Mouse (Mus musculus) liver, embryonic 12.5 days (tissue): ENCODE measurements around the gene Epha8. TPM values are rescaled to one million over a fixed set of nuclear protein-coding genes. Genes with fewer than 3 reads are reported as not detected.

Experiments used
- ATAC-seq: fragments of 200-750 bp; cut with Nextera tagmentation; 2 replicates; pipeline ENCODE4 v1.8.0; 2017; ENCODE audit warnings: moderate number of reproducible peaks, mild to moderate bottlenecking, moderate library complexity
- H3K27ac ChIP-seq: fragments of 300-500 bp; sonication (generic); 2 replicates; pipeline ENCODE4 v1.5.1; 2016; ENCODE audit warnings: mild to moderate bottlenecking
- H3K27me3 ChIP-seq: fragments of 300-500 bp; sonication (generic); replicated peaks from 2 replicates; pipeline ENCODE4 v1.6.1; 2016; ENCODE audit warnings: mild to moderate bottlenecking, moderate library complexity
- H3K36me3 ChIP-seq: fragments of 300-500 bp; sonication (generic); 2 replicates; pipeline ENCODE4 v1.6.1; 2016; ENCODE audit warnings: mild to moderate bottlenecking, moderate library complexity
- H3K4me1 ChIP-seq: fragments of 300-500 bp; sonication (generic); 2 replicates; pipeline ENCODE4 v1.6.1; 2016
- H3K4me2 ChIP-seq: fragments of 300-500 bp; sonication (generic); 2 replicates; pipeline ENCODE4 v1.6.1; 2016; ENCODE audit warnings: mild to moderate bottlenecking, moderate library complexity
- H3K4me3 ChIP-seq: fragments of 300-500 bp; sonication (generic); 2 replicates; pipeline ENCODE4 v1.5.1; 2016; ENCODE audit warnings: mild to moderate bottlenecking, moderate library complexity
- H3K9ac ChIP-seq: fragments of 300-500 bp; sonication (generic); 2 replicates; pipeline ENCODE4 v1.6.1; 2016; ENCODE audit warnings: mild to moderate bottlenecking, moderate library complexity
- H3K9me3 ChIP-seq: fragments of 300-500 bp; sonication (generic); replicated peaks from 2 replicates; pipeline ENCODE4 v1.6.1; 2016; ENCODE audit warnings: mild to moderate bottlenecking, moderate library complexity
- WGBS: fragments of 180-500 bp; shearing (Covaris S2); methylation state at CpG from one replicate; pipeline ENCODE4 v1.1.7; 2016; ENCODE audit not compliant: insufficient replicate concordance; 5-methylcytosine and 5-hydroxymethylcytosine counted together
- polyA plus RNA-seq: library from polyadenylated mRNA; unstranded; fragments of >200 nt; fragmentation: Nextera tagmentation; extraction: Ambion mirVana; gene quantifications from 2 replicates; pipeline ENCODE4 v1.2.1, GENCODE M21; 2016

Epha8 gene
- polyA plus RNA-seq, 1 experiment from 2014 or later, result 0.11 TPM

GRCm38 (mm10) chr4:136969503-136970276, 13.1 kb upstream of the Epha8 start:
- H3K4me2 ChIP-seq, result no peak overlapping the region
- no peaks in the 10 kb centered on the region for H3K4me1 ChIP-seq
- 26% methylated on average over 16 of the region's 16 CpGs for WGBS
- no peak overlapping the region for H3K9ac ChIP-seq
- no peaks in the 10 kb centered on the region for H3K36me3 ChIP-seq
- H3K4me3 ChIP-seq, result no peak overlapping the region
- no peaks in the 10 kb centered on the region for H3K9me3 ChIP-seq
- H3K27ac ChIP-seq, result no peak overlapping the region
- peaks cover 95% of the 10 kb centered on the region for H3K27me3 ChIP-seq
- ATAC-seq, result no peak

GRCm38 (mm10) chr4:136969096-136969495, 12.5 kb upstream of the Epha8 start:
- no peak overlapping the region for H3K9ac ChIP-seq
- ATAC-seq, result no peak
- H3K4me2 ChIP-seq, result no peak overlapping the region
- H3K27me3 ChIP-seq, result peaks cover 98% of the 10 kb centered on the region
- no peak overlapping the region for H3K27ac ChIP-seq
- no peaks in the 10 kb centered on the region for H3K4me1 ChIP-seq
- H3K36me3 ChIP-seq, result no peaks in the 10 kb centered on the region
- no peaks in the 10 kb centered on the region for H3K9me3 ChIP-seq
- no peak overlapping the region for H3K4me3 ChIP-seq
- 35% methylated on average over 8 of the region's 8 CpGs for WGBS

- 39% methylated on average over 9 of the region's 9 CpGs for WGBS
- no peaks in the 10 kb centered on the region for H3K9me3 ChIP-seq
- H3K27ac ChIP-seq, result no peak overlapping the region
- no peak overlapping the region for H3K9ac ChIP-seq
- H3K4me3 ChIP-seq, result no peak overlapping the region
- no peak for ATAC-seq
- H3K36me3 ChIP-seq, result no peaks in the 10 kb centered on the region
- no peaks in the 10 kb centered on the region for H3K4me1 ChIP-seq
- peaks cover 99% of the 10 kb centered on the region for H3K27me3 ChIP-seq
- H3K4me2 ChIP-seq, result no peak overlapping the region
These were observed 10.9 kb upstream of the Epha8 start for GRCm38 (mm10) chr4:136967511-136967910.

DNA sequence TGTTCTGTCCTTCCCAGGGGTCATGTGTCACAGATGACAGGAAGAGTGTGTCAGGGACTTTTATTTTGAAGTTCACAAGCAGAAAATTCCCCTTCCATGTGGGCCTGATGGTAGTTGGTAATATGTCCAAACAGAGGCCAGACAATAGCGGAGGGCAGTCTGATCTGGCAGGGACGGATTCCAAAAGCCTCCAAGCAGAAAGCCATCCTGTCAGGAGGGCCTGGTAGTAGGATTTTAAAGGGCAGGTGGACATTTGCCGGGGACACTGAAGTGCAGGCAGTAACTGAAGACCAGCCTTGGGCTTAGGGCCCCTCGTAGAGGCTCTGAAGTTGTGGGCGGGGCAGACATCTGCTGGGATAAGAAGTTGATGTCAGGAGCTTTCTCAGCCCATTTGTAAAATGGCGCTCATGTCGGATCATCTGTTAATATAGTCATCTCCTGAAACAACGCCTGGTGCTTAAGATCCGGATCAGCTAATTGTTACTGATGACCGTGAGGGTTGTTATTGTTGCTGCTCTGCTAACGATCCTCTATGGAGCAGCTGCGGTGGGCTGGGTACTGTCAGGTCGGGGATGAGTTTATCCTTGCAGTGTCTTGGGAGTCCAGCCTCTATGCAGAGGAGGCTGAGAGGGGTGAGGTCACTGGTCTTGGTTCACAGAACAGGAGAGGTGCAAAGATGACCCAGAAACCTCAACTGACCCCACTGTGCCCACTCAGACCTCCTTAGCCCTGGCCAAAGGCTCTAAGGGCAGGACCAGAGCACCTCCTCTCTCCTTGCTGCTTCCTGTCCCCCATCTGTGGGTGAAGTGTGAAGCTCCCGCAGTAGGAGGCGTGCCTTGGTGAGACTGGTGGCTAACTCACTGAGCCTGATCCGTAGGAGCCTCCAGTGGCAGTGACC, 10.1 kb upstream of the Epha8 start:
- no peak overlapping the region for H3K4me3 ChIP-seq
- H3K4me2 ChIP-seq, result no peak overlapping the region
- 40% methylated on average over 16 of the region's 16 CpGs for WGBS
- H3K4me1 ChIP-seq, result no peaks in the 10 kb centered on the region
- peaks cover 96% of the 10 kb centered on the region for H3K27me3 ChIP-seq
- no peaks in the 10 kb centered on the region for H3K9me3 ChIP-seq
- H3K36me3 ChIP-seq, result no peaks in the 10 kb centered on the region
- H3K27ac ChIP-seq, result no peak overlapping the region
- no peak for ATAC-seq
- H3K9ac ChIP-seq, result no peak overlapping the region

DNA sequence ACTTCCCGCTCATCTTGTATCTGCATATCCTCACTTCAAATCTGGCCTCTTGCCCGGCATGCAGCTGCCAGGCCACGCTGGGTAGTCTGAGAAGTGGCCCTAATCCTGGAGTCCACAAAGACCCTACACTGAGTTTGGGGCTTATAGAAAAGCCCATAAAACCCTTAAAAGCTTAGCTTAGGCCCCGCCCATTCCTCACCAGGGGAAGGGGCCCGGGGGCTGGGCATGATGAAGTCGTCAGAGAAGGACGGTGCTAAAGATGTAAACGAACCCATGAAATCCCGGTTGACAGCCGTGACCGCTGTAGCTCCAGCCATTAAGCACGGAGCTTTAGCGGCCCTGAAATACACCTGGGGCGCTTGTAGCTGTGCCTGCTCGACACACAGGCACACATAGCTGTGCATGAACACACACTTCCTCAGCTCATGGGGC, 8.4 kb upstream of the Epha8 start:
- Histone ChIP-seq H3K9ac (no peak overlapping the region), H3K4me2 (no peak overlapping the region), H3K36me3 (no peaks in the 10 kb centered on the region), H3K27me3 (peaks cover 96% of the 10 kb centered on the region), H3K27ac (no peak overlapping the region), H3K9me3 (no peaks in the 10 kb centered on the region), H3K4me3 (no peak overlapping the region), H3K4me1 (no peaks in the 10 kb centered on the region)
- 30% methylated on average over 15 of the region's 15 CpGs for WGBS
- no peak for ATAC-seq

DNA sequence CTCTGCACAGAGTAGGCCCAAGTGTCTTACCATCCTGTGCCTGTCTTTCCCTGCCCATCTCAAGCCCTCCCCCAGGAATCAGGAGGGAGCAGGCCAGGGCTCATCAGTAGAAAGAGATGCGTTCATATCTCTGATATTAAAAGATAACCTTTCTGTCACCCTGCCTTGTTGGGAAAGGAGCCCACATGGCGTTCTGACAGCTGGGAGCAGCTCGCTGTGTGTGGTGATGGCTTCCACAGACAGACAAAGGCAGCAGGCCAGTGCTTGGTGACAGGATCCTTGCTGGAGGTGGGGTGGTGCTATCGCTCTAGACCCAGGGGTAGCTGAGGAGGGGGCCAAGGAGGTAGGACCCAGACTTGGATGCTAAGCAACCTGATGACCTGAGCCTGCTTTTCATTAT, 5.8 kb upstream of the Epha8 start:
- Histone ChIP-seq H3K9me3 (no peaks in the 10 kb centered on the region), H3K9ac (no peak overlapping the region), H3K36me3 (no peaks in the 10 kb centered on the region), H3K4me3 (no peak overlapping the region), H3K4me1 (no peaks in the 10 kb centered on the region), H3K27me3 (peaks cover 95% of the 10 kb centered on the region), H3K27ac (no peak overlapping the region), H3K4me2 (no peak overlapping the region)
- 48% methylated on average over 4 of the region's 4 CpGs for WGBS
- ATAC-seq, result no peak

- peak; percentile 63 for ATAC-seq
- Histone ChIP-seq H3K4me3 (no peak overlapping the region), H3K9me3 (no peaks in the 10 kb centered on the region), H3K4me1 (0 out of 2 replicates have a peak, but pooled peaks cover 3% of the 10 kb centered on the region), H3K27me3 (peaks cover 95% of the 10 kb centered on the region), H3K36me3 (no peaks in the 10 kb centered on the region), H3K9ac (no peak overlapping the region), H3K4me2 (no peak overlapping the region), H3K27ac (no peak overlapping the region)
- 43% methylated on average over 4 of the region's 4 CpGs for WGBS
These were observed 5.1 kb upstream of the Epha8 start for GRCm38 (mm10) chr4:136961642-136962285.

GRCm38 (mm10) chr4:136960581-136960980, 4.0 kb upstream of the Epha8 start:
- Histone ChIP-seq H3K27me3 (peaks cover 95% of the 10 kb centered on the region), H3K4me2 (no peak overlapping the region), H3K9ac (no peak overlapping the region), H3K36me3 (no peaks in the 10 kb centered on the region), H3K4me1 (0 out of 2 replicates have a peak, but pooled peaks cover 3% of the 10 kb centered on the region), H3K9me3 (no peaks in the 10 kb centered on the region), H3K4me3 (no peak overlapping the region), H3K27ac (no peak overlapping the region)
- WGBS, result 58% methylated on average over 9 of the region's 9 CpGs
- ATAC-seq, result no peak

DNA sequence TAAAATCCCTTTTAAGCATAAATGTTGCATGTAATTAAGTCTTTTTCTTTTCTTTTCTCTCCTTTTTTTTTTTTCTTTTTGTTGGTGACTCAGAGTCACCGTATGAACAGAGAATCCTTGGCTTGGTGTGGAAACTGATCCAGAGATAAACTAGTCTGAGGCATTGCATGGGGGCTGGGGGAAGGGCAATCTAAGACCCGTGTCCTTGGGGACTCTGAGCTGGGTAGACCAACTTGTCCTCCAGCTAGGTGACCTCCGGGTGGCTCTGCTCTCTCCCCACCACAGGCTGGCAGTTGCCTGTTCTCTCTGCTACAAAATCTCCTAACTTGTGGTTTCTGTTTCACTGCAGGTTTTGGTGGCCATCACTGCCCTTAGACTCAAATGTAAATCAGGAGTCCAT, 3.5 kb upstream of the Epha8 start:
- H3K9ac ChIP-seq, result no peak overlapping the region
- 31% methylated on average over 3 of the region's 3 CpGs for WGBS
- no peak overlapping the region for H3K4me2 ChIP-seq

DNA sequence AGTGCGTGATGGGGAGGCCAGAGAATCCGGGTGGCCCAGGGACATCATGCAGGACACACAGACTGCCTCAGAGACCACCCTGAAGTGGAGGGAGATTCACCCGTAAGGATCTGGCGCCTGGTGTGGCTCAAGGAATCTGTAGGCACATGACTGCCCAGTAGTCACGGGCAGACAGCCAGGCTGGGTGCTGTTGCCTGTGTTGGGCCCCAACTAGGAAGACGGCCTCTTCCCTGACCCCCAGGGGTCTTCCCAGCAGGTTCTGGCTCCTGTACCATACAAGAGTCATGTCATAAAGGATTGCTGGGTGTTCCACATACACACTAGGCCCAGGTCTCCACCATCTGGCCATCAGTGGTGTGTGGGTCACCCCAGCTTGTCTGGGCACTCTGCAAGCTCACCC, 2.1 kb downstream of the Epha8 start:
- 61% methylated on average over 6 of the region's 6 CpGs for WGBS
- H3K9ac ChIP-seq, result no peak overlapping the region
- peaks cover 84% of the 10 kb centered on the region for H3K27me3 ChIP-seq
- no peak overlapping the region for H3K4me3 ChIP-seq
- no peak overlapping the region for H3K27ac ChIP-seq
- H3K9me3 ChIP-seq, result no peaks in the 10 kb centered on the region
- 0 out of 2 replicates have a peak, but pooled peaks cover 3% of the 10 kb centered on the region for H3K4me1 ChIP-seq
- H3K4me2 ChIP-seq, result no peak overlapping the region
- H3K36me3 ChIP-seq, result no peaks in the 10 kb centered on the region
- no peak for ATAC-seq

More for the DNA sequence above, 3.5 kb upstream of the Epha8 start:
- ATAC-seq, result no peak
- H3K9me3 ChIP-seq, result no peaks in the 10 kb centered on the region
- peaks cover 95% of the 10 kb centered on the region for H3K27me3 ChIP-seq
- H3K4me3 ChIP-seq, result no peak overlapping the region
- no peak overlapping the region for H3K27ac ChIP-seq
- H3K36me3 ChIP-seq, result no peaks in the 10 kb centered on the region
- H3K4me1 ChIP-seq, result 0 out of 2 replicates have a peak, but pooled peaks cover 3% of the 10 kb centered on the region

- H3K9ac ChIP-seq, result no peak overlapping the region
- H3K4me3 ChIP-seq, result no peak overlapping the region
- no peaks in the 10 kb centered on the region for H3K4me1 ChIP-seq
- no peaks in the 10 kb centered on the region for H3K9me3 ChIP-seq
- H3K4me2 ChIP-seq, result no peak overlapping the region
- no peak for ATAC-seq
- H3K27me3 ChIP-seq, result peaks cover 85% of the 10 kb centered on the region
- H3K36me3 ChIP-seq, result no peaks in the 10 kb centered on the region
- H3K27ac ChIP-seq, result no peak overlapping the region
- WGBS, result 37% methylated on average over 10 of the region's 10 CpGs
These were observed 7.2 kb downstream of the Epha8 start for GRCm38 (mm10) chr4:136949266-136949989.
